Mouse (Mus musculus): Measurements from ENCODE around the gene Gm20388. TPM values are rescaled to one million over a fixed set of nuclear protein-coding genes. Genes with fewer than 3 reads are reported as not detected.

Gene Gm20388
- total and polyA plus RNA-seq, 3 experiments, result 0.02 to 0.05 TPM; not detected in 1

DNA sequence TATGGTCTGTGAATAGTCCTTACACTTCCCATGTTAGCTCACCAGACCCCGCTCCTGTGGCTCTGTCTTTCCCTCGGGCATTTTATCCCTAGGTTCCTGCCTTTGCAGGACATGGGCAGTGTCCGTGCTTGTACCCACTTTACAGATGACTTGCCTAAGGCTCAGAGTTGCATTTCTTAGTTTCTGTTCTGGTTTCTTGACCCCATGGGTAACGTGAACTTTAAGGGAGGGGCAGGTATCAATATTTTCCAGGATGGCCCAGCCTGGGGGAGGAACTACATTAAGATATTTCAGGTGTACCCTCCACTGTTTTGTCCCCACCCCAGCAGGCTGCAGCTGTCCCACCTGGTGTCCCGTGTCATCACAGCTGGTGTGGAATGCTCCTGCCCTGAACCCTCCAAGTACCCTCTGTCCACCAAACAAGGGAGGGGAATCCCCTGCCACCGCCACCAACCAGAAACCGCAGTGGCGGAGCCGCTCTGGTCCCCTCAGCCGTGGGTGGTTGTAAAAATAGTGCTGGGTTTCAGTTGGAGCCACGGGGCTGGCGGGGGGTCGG lies 353.8 kb downstream of the Gm20388 start:
- ATAC-seq (ENCODE audit: extremely low read depth, insufficient number of reproducible peaks, low FRiP score, poor library complexity, severe bottlenecking), result no peak
- no peak for DNase-seq (ENCODE audit: low spot score)
- Histone ChIP-seq H3K36me3 (replicated peaks) (no peaks in the 10 kb centered on the region), H3K27me3 (ENCODE audit: insufficient read depth, low read length) (peaks cover 12% of the 10 kb centered on the region; the same call in 1 of the 2 replicates), H3K4me1 (ENCODE audit: insufficient read depth, low read depth, low read length) (no peaks in the 10 kb centered on the region), H3K9me3 (replicated peaks) (no peaks in the 10 kb centered on the region), H3K4me3 (ENCODE audit: low read depth, low read length) (no peak overlapping the region)
- TF ChIP-seq TAL1 (conservative IDR thresholded peaks at IDR 0.05; ENCODE audit: low read depth, low read length), result no peak
- no peak for TF ChIP-seq CTCF (IDR thresholded peaks at IDR 0.05; ENCODE audit: low read depth, low read length)
- TF ChIP-seq GATA1 (IDR thresholded peaks at IDR 0.05; ENCODE audit: borderline replicate concordance, low read length), result no peak
- TF ChIP-seq GATA2 (IDR thresholded peaks at IDR 0.05; ENCODE audit: borderline replicate concordance, low read depth, low read length), result no peak
- TF ChIP-seq POLR2AphosphoS5 (IDR thresholded peaks at IDR 0.05; ENCODE audit: insufficient replicate concordance, low read depth, low read length), result no peak

DNA sequence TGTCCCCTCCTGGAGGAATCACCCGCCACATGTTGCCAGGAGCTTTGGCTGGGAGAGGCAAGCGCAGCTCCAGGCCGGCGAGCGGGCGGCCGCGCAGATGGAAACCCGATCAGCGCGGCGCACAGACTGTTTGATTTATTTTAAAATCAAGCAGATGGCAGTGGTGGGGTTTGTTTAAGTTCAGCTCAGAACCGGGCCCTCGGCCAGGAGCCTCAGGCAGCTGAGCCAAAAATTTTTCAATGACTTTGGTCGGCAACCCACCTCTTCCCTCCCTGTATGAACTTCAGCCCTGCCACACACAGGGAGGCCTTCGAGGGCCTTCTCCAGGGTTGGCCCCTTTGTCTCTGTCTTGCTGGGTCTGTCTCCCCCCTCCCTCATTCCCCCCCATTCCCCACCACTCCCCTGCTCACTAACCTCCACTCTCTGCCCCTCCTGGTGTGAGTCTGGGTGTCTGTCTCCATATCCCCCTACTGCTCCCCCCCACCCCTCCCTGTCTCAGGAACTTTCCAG lies 354.4 kb downstream of the Gm20388 start:
- DNase-seq (ENCODE audit: low spot score), result no peak
- peaks cover 12% of the 10 kb centered on the region; the same call in 1 of the 2 replicates for H3K27me3 ChIP-seq (ENCODE audit: insufficient read depth, low read length)

DNA sequence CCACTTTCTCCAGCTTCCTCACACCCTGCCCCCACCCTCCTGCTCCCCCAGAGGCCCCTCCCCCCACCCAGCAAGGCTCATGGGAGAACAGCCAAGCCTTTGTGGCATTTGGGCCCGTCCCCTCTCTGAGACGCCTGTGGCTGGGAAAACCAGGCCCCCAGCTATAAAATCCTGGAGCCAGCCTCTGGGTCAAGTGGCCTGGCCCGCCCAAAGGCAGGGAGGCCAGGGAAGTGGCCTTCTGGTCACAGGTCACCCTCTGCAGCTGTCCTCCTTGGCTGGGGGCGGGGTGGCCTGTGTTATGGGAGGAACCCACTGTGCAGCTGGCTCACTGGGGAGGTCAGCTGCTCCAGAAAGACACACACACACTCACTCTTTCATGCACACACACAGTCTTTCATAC lies 354.8 kb downstream of the Gm20388 start:
- TF ChIP-seq POLR2AphosphoS5 (IDR thresholded peaks at IDR 0.05; ENCODE audit: insufficient replicate concordance, low read depth, low read length) (no peak), TAL1 (conservative IDR thresholded peaks at IDR 0.05; ENCODE audit: low read depth, low read length) (no peak), GATA1 (IDR thresholded peaks at IDR 0.05; ENCODE audit: borderline replicate concordance, low read length) (no peak), GATA2 (IDR thresholded peaks at IDR 0.05; ENCODE audit: borderline replicate concordance, low read depth, low read length) (no peak), CTCF (IDR thresholded peaks at IDR 0.05; ENCODE audit: low read depth, low read length) (no peak)
- Histone ChIP-seq H3K9me3 (replicated peaks) (no peaks in the 10 kb centered on the region), H3K4me3 (ENCODE audit: low read depth, low read length) (no peak overlapping the region), H3K4me1 (ENCODE audit: insufficient read depth, low read depth, low read length) (no peaks in the 10 kb centered on the region), H3K36me3 (replicated peaks) (no peaks in the 10 kb centered on the region), H3K27me3 (ENCODE audit: insufficient read depth, low read length) (peaks cover 12% of the 10 kb centered on the region; the same call in 1 of the 2 replicates)
- no peak for DNase-seq (ENCODE audit: low spot score)
- no peak for ATAC-seq (ENCODE audit: extremely low read depth, insufficient number of reproducible peaks, low FRiP score, poor library complexity, severe bottlenecking)

More for the DNA sequence above, 354.4 kb downstream of the Gm20388 start:
- H3K4me1 ChIP-seq (ENCODE audit: insufficient read depth, low read depth, low read length), result no peaks in the 10 kb centered on the region
- no peak overlapping the region for H3K4me3 ChIP-seq (ENCODE audit: low read depth, low read length)
- H3K36me3 ChIP-seq (replicated peaks), result no peaks in the 10 kb centered on the region
- ATAC-seq (ENCODE audit: extremely low read depth, insufficient number of reproducible peaks, low FRiP score, poor library complexity, severe bottlenecking), result no peak
- TF ChIP-seq TAL1 (conservative IDR thresholded peaks at IDR 0.05; ENCODE audit: low read depth, low read length) (no peak), CTCF (IDR thresholded peaks at IDR 0.05; ENCODE audit: low read depth, low read length) (no peak), GATA1 (IDR thresholded peaks at IDR 0.05; ENCODE audit: borderline replicate concordance, low read length) (no peak), GATA2 (IDR thresholded peaks at IDR 0.05; ENCODE audit: borderline replicate concordance, low read depth, low read length) (no peak), POLR2AphosphoS5 (IDR thresholded peaks at IDR 0.05; ENCODE audit: insufficient replicate concordance, low read depth, low read length) (no peak)
- no peaks in the 10 kb centered on the region for H3K9me3 ChIP-seq (replicated peaks)

DNA sequence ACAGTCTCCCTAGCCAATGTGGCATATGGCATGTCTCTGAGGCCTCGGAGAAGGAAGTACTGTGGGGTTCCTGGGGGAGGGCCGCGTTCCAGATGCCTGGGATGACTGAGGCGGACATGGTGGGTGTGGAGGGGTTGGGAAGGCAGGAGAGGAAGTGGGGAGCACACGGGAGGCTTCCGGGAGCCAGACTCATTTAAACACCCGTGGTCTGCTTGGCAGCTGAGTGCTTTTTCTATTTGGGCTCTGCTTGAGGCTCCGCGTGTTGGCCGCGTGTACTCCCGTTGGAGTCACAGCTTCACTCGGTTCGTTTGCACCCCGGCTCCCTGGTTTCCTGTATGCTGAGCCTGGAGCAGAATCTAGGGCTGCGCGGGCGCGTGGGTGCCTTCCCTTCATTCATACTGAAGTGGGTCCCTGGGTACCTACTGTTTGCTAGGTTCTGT lies 357.9 kb downstream of the Gm20388 start:
- no peak for TF ChIP-seq GATA2 (IDR thresholded peaks at IDR 0.05; ENCODE audit: borderline replicate concordance, low read depth, low read length)
- no peak for TF ChIP-seq GATA1 (IDR thresholded peaks at IDR 0.05; ENCODE audit: borderline replicate concordance, low read length)
- no peak for TF ChIP-seq TAL1 (conservative IDR thresholded peaks at IDR 0.05; ENCODE audit: low read depth, low read length)
- TF ChIP-seq POLR2AphosphoS5 (IDR thresholded peaks at IDR 0.05; ENCODE audit: insufficient replicate concordance, low read depth, low read length), result no peak
- no peak for TF ChIP-seq CTCF (IDR thresholded peaks at IDR 0.05; ENCODE audit: low read depth, low read length)
- Histone ChIP-seq H3K4me3 (ENCODE audit: low read depth, low read length) (no peak overlapping the region), H3K36me3 (replicated peaks) (no peaks in the 10 kb centered on the region), H3K4me1 (ENCODE audit: insufficient read depth, low read depth, low read length) (no peaks in the 10 kb centered on the region), H3K9me3 (replicated peaks) (no peaks in the 10 kb centered on the region), H3K27me3 (ENCODE audit: insufficient read depth, low read length) (peaks cover 3% of the 10 kb centered on the region; the same call in 1 of the 2 replicates)
- DNase-seq (ENCODE audit: low spot score) (no peak), ATAC-seq (ENCODE audit: extremely low read depth, insufficient number of reproducible peaks, low FRiP score, poor library complexity, severe bottlenecking) (no peak)

DNA sequence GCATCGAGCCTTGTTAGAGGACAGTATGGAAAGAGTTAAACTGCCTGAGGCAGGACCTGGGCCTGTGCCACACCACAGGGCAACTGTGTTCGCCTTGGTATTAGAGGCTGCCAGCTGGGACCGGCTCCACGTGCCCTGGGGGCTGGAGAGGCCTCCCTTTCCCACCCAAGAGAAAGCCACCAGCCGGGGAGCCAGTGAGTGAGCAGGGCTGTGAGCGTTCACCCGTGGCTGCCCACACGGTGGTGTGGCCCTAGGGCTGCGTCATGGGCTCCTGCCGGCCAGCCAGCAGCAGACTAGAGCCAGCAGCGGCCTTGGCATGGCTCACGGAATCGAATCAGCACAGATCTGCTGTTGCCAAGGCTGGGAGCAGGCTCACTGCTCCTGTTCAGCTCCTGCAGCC lies 359.8 kb downstream of the Gm20388 start:
- no peak overlapping the region for H3K4me3 ChIP-seq (ENCODE audit: low read depth, low read length)
- no peak for TF ChIP-seq CTCF (IDR thresholded peaks at IDR 0.05; ENCODE audit: low read depth, low read length)
- no peak for TF ChIP-seq GATA2 (IDR thresholded peaks at IDR 0.05; ENCODE audit: borderline replicate concordance, low read depth, low read length)
- no peak for TF ChIP-seq GATA1 (IDR thresholded peaks at IDR 0.05; ENCODE audit: borderline replicate concordance, low read length)
- TF ChIP-seq TAL1 (conservative IDR thresholded peaks at IDR 0.05; ENCODE audit: low read depth, low read length), result no peak
- no peak for TF ChIP-seq POLR2AphosphoS5 (IDR thresholded peaks at IDR 0.05; ENCODE audit: insufficient replicate concordance, low read depth, low read length)
- peaks cover 7% of the 10 kb centered on the region; the same call in 1 of the 2 replicates for H3K27me3 ChIP-seq (ENCODE audit: insufficient read depth, low read length)
- no peak for DNase-seq (ENCODE audit: low spot score)
- H3K4me1 ChIP-seq (ENCODE audit: insufficient read depth, low read depth, low read length), result no peaks in the 10 kb centered on the region
- ATAC-seq (ENCODE audit: extremely low read depth, insufficient number of reproducible peaks, low FRiP score, poor library complexity, severe bottlenecking), result no peak
- H3K36me3 ChIP-seq (replicated peaks), result no peaks in the 10 kb centered on the region
- no peaks in the 10 kb centered on the region for H3K9me3 ChIP-seq (replicated peaks)

DNA sequence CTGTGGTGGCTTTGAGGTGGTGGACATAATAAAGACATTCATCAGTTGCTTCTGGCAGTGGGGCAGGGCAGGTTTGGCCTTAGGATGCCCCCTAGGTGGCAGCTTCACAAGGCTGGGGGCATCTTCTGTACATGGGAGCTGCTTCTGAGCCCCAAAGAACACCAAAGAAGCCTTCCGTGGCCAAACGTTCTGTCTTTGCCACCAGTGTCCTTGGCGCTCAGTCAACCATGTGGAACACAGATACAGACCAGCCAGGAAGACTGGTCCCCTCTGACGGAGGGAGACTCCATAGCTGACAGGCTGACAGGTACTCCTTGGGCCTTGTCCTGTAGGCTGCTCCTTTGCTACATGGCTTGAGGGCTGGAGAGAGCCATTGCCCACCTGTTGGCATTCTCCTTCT lies 362.8 kb downstream of the Gm20388 start:
- TF ChIP-seq TAL1 (conservative IDR thresholded peaks at IDR 0.05; ENCODE audit: low read depth, low read length) (no peak), POLR2AphosphoS5 (IDR thresholded peaks at IDR 0.05; ENCODE audit: insufficient replicate concordance, low read depth, low read length) (no peak), GATA1 (IDR thresholded peaks at IDR 0.05; ENCODE audit: borderline replicate concordance, low read length) (no peak), CTCF (IDR thresholded peaks at IDR 0.05; ENCODE audit: low read depth, low read length) (no peak), GATA2 (IDR thresholded peaks at IDR 0.05; ENCODE audit: borderline replicate concordance, low read depth, low read length) (no peak)
- H3K4me3 ChIP-seq (ENCODE audit: low read depth, low read length), result no peak overlapping the region
- no peaks in the 10 kb centered on the region for H3K4me1 ChIP-seq (ENCODE audit: insufficient read depth, low read depth, low read length)
- ATAC-seq (ENCODE audit: extremely low read depth, insufficient number of reproducible peaks, low FRiP score, poor library complexity, severe bottlenecking), result no peak
- H3K9me3 ChIP-seq (replicated peaks), result peaks cover 6% of the 10 kb centered on the region
- H3K36me3 ChIP-seq (replicated peaks), result no peaks in the 10 kb centered on the region
- DNase-seq (ENCODE audit: low spot score), result no peak
- H3K27me3 ChIP-seq (ENCODE audit: insufficient read depth, low read length), result peaks cover 19% of the 10 kb centered on the region; the same call in 1 of the 2 replicates

Data from G1E (cell line).